Comparison of ENCODE assay signal across 9 mouse cellular contexts in genomic region chr12:78911707-78912417, GRCm38 (mm10). TPM values are rescaled to one million over a fixed set of nuclear protein-coding genes. Genes with fewer than 3 reads are reported as not detected.
DNase-seq lines count a peak whose midpoint lies in the region; ATAC-seq lines count a peak whose summit lies in the region.
"Had no signal": no experiment of that assay in that cellular context is flagged by ENCODE, and none has a peak within 500 bp of the region (broad histone marks: within the 10 kb centered on the region; RNA-seq: fewer than 3 reads in every experiment).

No protein-coding gene starts in this region.

- DNase-seq in left cerebral cortex, adult 8-10 months (ENCODE audit: low spot score in 2 of 2): peak; percentile 11 to 25
- no peak for DNase-seq in left cerebral cortex, adult 9 months (ENCODE audit: low spot score in 2 of 2)
- peak; percentile 74 for DNase-seq in embryonic facial prominence, embryonic 14.5 days (ENCODE audit: low spot score)
- peak; percentile 44 for DNase-seq in kidney, postnatal 10 days
- DNase-seq in lung, postnatal 36 days: peak; percentile 40
- DNase-seq in spleen, adult 12 weeks (ENCODE audit: low spot score): peak; percentile 65

- peak overlapping the region; percentile 32 for H3K9ac ChIP-seq in embryonic facial prominence, embryonic 14.5 days (ENCODE audit: low read depth, low read length)
- H3K9ac ChIP-seq in heart, embryonic 14.5 days (ENCODE audit: low read length): peak overlapping the region; percentile 64

- peaks cover 5% of the 10 kb centered on the region; the same call in 1 of the 2 replicates for H3K9me3 ChIP-seq in embryonic facial prominence, embryonic 14.5 days (ENCODE audit: control insufficient read depth, low read length)
- H3K9me3 ChIP-seq in heart, embryonic 14.5 days (ENCODE audit: control insufficient read depth, low read length): peaks cover 3% of the 10 kb centered on the region; the same call in 1 of the 2 replicates

- peaks cover 44% of the 10 kb centered on the region for H3K27me3 ChIP-seq in embryonic facial prominence, embryonic 14.5 days (replicated peaks; ENCODE audit: control insufficient read depth, insufficient read depth, low read length)
- peaks cover 25% of the 10 kb centered on the region for H3K27me3 ChIP-seq in heart, embryonic 14.5 days (ENCODE audit: control insufficient read depth, insufficient read depth, low read length)

- ATAC-seq in embryonic facial prominence, embryonic 14.5 days (ENCODE audit: low read depth): peak; percentile 67; the same call in 1 of the 2 replicates
- peak; percentile 63 for ATAC-seq in heart, embryonic 14.5 days (ENCODE audit: insufficient number of reproducible peaks, insufficient read depth, low FRiP score, low read depth)
- ATAC-seq in activated CD4-positive, CD25-positive, alpha-beta regulatory T cell, adult 4 months: no peak

- H3K36me3 ChIP-seq in embryonic facial prominence, embryonic 14.5 days (ENCODE audit: control insufficient read depth, insufficient read depth, low read length): no peaks in the 10 kb centered on the region
- H3K36me3 ChIP-seq in heart, embryonic 14.5 days (ENCODE audit: control insufficient read depth, insufficient read depth, low read length): no peaks in the 10 kb centered on the region

- peak overlapping the region; percentile 60 for H3K4me2 ChIP-seq in embryonic facial prominence, embryonic 14.5 days (ENCODE audit: low read depth, low read length)
- peak overlapping the region; percentile 87 for H3K4me2 ChIP-seq in heart, embryonic 14.5 days (ENCODE audit: low read length)

- WGBS in embryonic facial prominence, embryonic 14.5 days: 1% methylated on average over 36 of the region's 37 CpGs
- 2% methylated on average over 37 of the region's 37 CpGs for WGBS in heart, embryonic 14.5 days

- H3K4me1 ChIP-seq in embryonic facial prominence, embryonic 14.5 days (ENCODE audit: control insufficient read depth, insufficient read depth, low read length): peaks cover 2% of the 10 kb centered on the region; the same call in 1 of the 2 replicates
- peaks cover 7 to 18% of the 10 kb centered on the region in 2 experiments for H3K4me1 ChIP-seq in heart, embryonic 14.5 days (ENCODE audit: control insufficient read depth in 2 of 2, insufficient read depth in 2 of 2, low read length in 2 of 2)

- H3K27ac ChIP-seq in embryonic facial prominence, embryonic 14.5 days (replicated peaks; ENCODE audit: low read depth, low read length): no peak overlapping the region
- H3K27ac ChIP-seq in heart, embryonic 14.5 days (replicated peaks in 1 of 2; ENCODE audit: control insufficient read depth in 1 of 2, insufficient read depth in 1 of 2, low read depth in 2 of 2, low read length in 2 of 2): no peak overlapping the region

- peak overlapping the region; percentile 35 for H3K4me3 ChIP-seq in embryonic facial prominence, embryonic 14.5 days (ENCODE audit: low read depth, low read length)
- peak overlapping the region; percentile 46 to 49 for H3K4me3 ChIP-seq in heart, embryonic 14.5 days (ENCODE audit: control insufficient read depth in 1 of 2, insufficient read depth in 1 of 2, low read depth in 1 of 2, low read length in 2 of 2)

RNA-seq across cellular contexts. Expression of gene Plek2, which starts 5.1 kb away (rescaled TPM):
- total RNA-seq in left cerebral cortex, adult 8-10 months (2022): under 1 TPM in 1 of 4 experiments, not detected in 3; 0.38 TPM
- polyA plus RNA-seq in embryonic facial prominence, embryonic 14.5 days (2014; fragmentation: Nextera tagmentation; extraction: Ambion mirVana): 5.9 and 6.6 TPM in 2 replicates
- 2.1 and 2.5 TPM in 2 replicates for polyA plus RNA-seq in heart, embryonic 14.5 days (2014; fragmentation: Nextera tagmentation; extraction: Ambion mirVana)
- polyA plus RNA-seq in activated CD4-positive, CD25-positive, alpha-beta regulatory T cell, adult 4 months (2017; shearing (Covaris generic)): under 1 TPM in 1 of 2 experiments, not detected in 1; 0.34 TPM
- total RNA-seq: neutrophil, adult 5-6 weeks had no signal

RNA-seq across cellular contexts. Expression of gene Eif2s1, which starts 50.2 kb away (rescaled TPM):
- total RNA-seq in left cerebral cortex, adult 8-10 months (2022): 10 to 100 TPM; 41.5 to 55.3 (median 44.0) TPM
- 184 and 201 TPM in 2 replicates for polyA plus RNA-seq in embryonic facial prominence, embryonic 14.5 days (2014; fragmentation: Nextera tagmentation; extraction: Ambion mirVana)
- 131 and 139 TPM in 2 replicates for polyA plus RNA-seq in heart, embryonic 14.5 days (2014; fragmentation: Nextera tagmentation; extraction: Ambion mirVana)
- 100 to 1,000 TPM; 222 to 224 TPM for polyA plus RNA-seq in activated CD4-positive, CD25-positive, alpha-beta regulatory T cell, adult 4 months (2017; shearing (Covaris generic))

RNA-seq across cellular contexts. Expression of gene Atp6v1d, which starts 50.4 kb away (rescaled TPM):
- 100 to 1,000 TPM; 280 to 292 (median 289) TPM for total RNA-seq in left cerebral cortex, adult 8-10 months (2022)
- polyA plus RNA-seq in embryonic facial prominence, embryonic 14.5 days (2014; fragmentation: Nextera tagmentation; extraction: Ambion mirVana): 62.2 and 69.5 TPM in 2 replicates
- polyA plus RNA-seq in heart, embryonic 14.5 days (2014; fragmentation: Nextera tagmentation; extraction: Ambion mirVana): 73.9 and 82.8 TPM in 2 replicates
- polyA plus RNA-seq in activated CD4-positive, CD25-positive, alpha-beta regulatory T cell, adult 4 months (2017; shearing (Covaris generic)): 100 to 1,000 TPM; 214 to 224 TPM

Comparison
In these comparisons a context has a peak if more than half of its experiments do, and no peak if none do; other contexts are left out.
1. DNase-seq: peak in left cerebral cortex, adult 8-10 months (2 of 2), embryonic facial prominence, embryonic 14.5 days (single experiment), kidney, postnatal 10 days (single experiment), lung, postnatal 36 days (single experiment) and spleen, adult 12 weeks (single experiment); none in left cerebral cortex, adult 9 months (0 of 2).